Mouse (Mus musculus) ES-E14 (cell line): ENCODE results near the gene Sertad2.

Experiments
- CHD2 ChIP-seq: IDR thresholded peaks from 2 replicates; pipeline ENCODE4 v1.6.1; 2014; ENCODE audit warnings: mild to moderate bottlenecking, low read depth, low read length, inconsistent platforms
- HCFC1 ChIP-seq: IDR thresholded peaks from 2 replicates; pipeline ENCODE4 v1.6.1; 2012; ENCODE audit warnings: low read length, inconsistent platforms, borderline replicate concordance; ENCODE audit not compliant: insufficient read depth
- MAFK ChIP-seq: IDR thresholded peaks from 2 replicates; pipeline ENCODE4 v1.6.1; 2014; ENCODE audit warnings: mild to moderate bottlenecking, low read depth, low read length, inconsistent platforms; ENCODE audit not compliant: insufficient read depth

GRCm38 (mm10) chr11:20585297-20585696 lies 42.2 kb downstream of the Sertad2 start:
- TF ChIP-seq MAFK = no peak
- no peak for TF ChIP-seq CHD2
- no peak for TF ChIP-seq HCFC1
